Mouse (Mus musculus) CH12.LX (cell line): ENCODE data around the gene Hes5. TPM values are rescaled to one million over a fixed set of nuclear protein-coding genes. Genes with fewer than 3 reads are reported as not detected.
A peak's percentile ranks its signal among the peaks of the same experiment; 100 is the strongest.

Source experiments
- DNase-seq: peaks from one replicate; pipeline ENCODE4 v3.0.0-alpha.2; 2013; ENCODE audit errors: extremely low read depth
- H3K27ac ChIP-seq: 2 replicates; pipeline ENCODE4 v1.5.1; 2012; ENCODE audit warnings: low read depth, mild to moderate bottlenecking, control low read depth, moderate library complexity; ENCODE audit not compliant: insufficient read depth
- H3K27me3 ChIP-seq: replicated peaks from 2 replicates; pipeline ENCODE3; 2012; ENCODE audit warnings: inconsistent platforms
- H3K36me3 ChIP-seq, 2 experiments: replicated peaks in 1 of 2; 2 replicates each; pipeline versions ENCODE3 to v1.6.1; 2012; ENCODE audit warnings: inconsistent platforms in 1 of 2, low read length in 1 of 2, mild to moderate bottlenecking in 1 of 2, mixed read lengths in 1 of 2, moderate library complexity in 1 of 2; ENCODE audit not compliant: control insufficient read depth in 1 of 2, insufficient read depth in 1 of 2
- H3K4me1 ChIP-seq, 2 experiments: 2 replicates each; pipeline ENCODE4 v1.6.1; 2012; ENCODE audit warnings: inconsistent platforms in 1 of 2, moderate library complexity in 1 of 2; ENCODE audit not compliant: insufficient read depth in 2 of 2, control insufficient read depth in 1 of 2
- H3K4me2 ChIP-seq: 2 replicates; pipeline ENCODE4 v1.6.1; 2012; ENCODE audit warnings: low read depth, mild to moderate bottlenecking, control low read depth; ENCODE audit not compliant: poor library complexity, insufficient read depth, severe bottlenecking
- H3K4me3 ChIP-seq, 3 experiments: fragments of 150-350 bp in 1 of 3; sonication (generic) in 1 of 3; replicated peaks in 1 of 3; 2 replicates each; pipeline versions ENCODE3 to v1.5.1; 2011 to 2012; ENCODE audit warnings: low read depth in 2 of 3, low read length in 2 of 3, mild to moderate bottlenecking in 2 of 3, moderate library complexity in 2 of 3, control low read depth in 1 of 3, improper control_type of control experiment in 1 of 3, inconsistent platforms in 1 of 3, mixed read lengths in 1 of 3; ENCODE audit not compliant: poor library complexity in 1 of 3
- H3K79me2 ChIP-seq: replicated peaks from 2 replicates; pipeline ENCODE4 v1.6.1; 2012; ENCODE audit warnings: mild to moderate bottlenecking, moderate library complexity; ENCODE audit not compliant: control insufficient read depth, poor library complexity, insufficient read depth, severe bottlenecking; ENCODE audit errors: extremely low read depth
- H3K9ac ChIP-seq: 2 replicates; pipeline ENCODE4 v1.6.1; 2012; ENCODE audit warnings: low read depth, mild to moderate bottlenecking, control low read depth, moderate library complexity; ENCODE audit not compliant: insufficient read depth
- H3K9me3 ChIP-seq: replicated peaks from 2 replicates; pipeline ENCODE3; 2012; ENCODE audit warnings: low read length, inconsistent platforms, mixed read lengths
- CHD1 ChIP-seq: IDR thresholded peaks from 2 replicates; pipeline ENCODE4 v1.6.1; 2012; ENCODE audit warnings: low read depth, low read length, improper control_type of control experiment, inconsistent platforms
- CHD2 ChIP-seq: IDR thresholded peaks from 2 replicates; pipeline ENCODE4 v1.6.1; 2011; ENCODE audit warnings: low read length, improper control_type of control experiment
- CTCF ChIP-seq, 2 experiments: IDR thresholded peaks in 1 of 2; conservative IDR thresholded peaks in 1 of 2; 2 replicates each; pipeline ENCODE4 v1.5.1; 2011 to 2012; ENCODE audit warnings: low read depth in 2 of 2, low read length in 2 of 2, improper control_type of control experiment in 1 of 2, inconsistent platforms in 1 of 2, mild to moderate bottlenecking in 1 of 2, moderate library complexity in 1 of 2
- EP300 ChIP-seq: IDR thresholded peaks from 2 replicates; pipeline ENCODE4 v1.6.1; 2011; ENCODE audit warnings: low read length, improper control_type of control experiment
- GABPA ChIP-seq: IDR thresholded peaks from 2 replicates; pipeline ENCODE4 v1.6.1; 2012; ENCODE audit warnings: low read depth, low read length, improper control_type of control experiment, inconsistent platforms; ENCODE audit not compliant: insufficient replicate concordance
- IRF4 ChIP-seq: IDR thresholded peaks from 2 replicates; pipeline ENCODE4 v1.6.1; 2014; ENCODE audit warnings: low read depth, mild to moderate bottlenecking, inconsistent platforms, low read length, improper control_type of control experiment
- JUN ChIP-seq: IDR thresholded peaks from 2 replicates; pipeline ENCODE4 v1.6.1; 2011; ENCODE audit warnings: low read depth, mild to moderate bottlenecking, low read length, improper control_type of control experiment, moderate library complexity; ENCODE audit not compliant: insufficient read depth
- MAFK ChIP-seq: IDR thresholded peaks from 2 replicates; pipeline ENCODE4 v1.6.1; 2011; ENCODE audit warnings: low read length, improper control_type of control experiment; ENCODE audit not compliant: insufficient replicate concordance
- MAX ChIP-seq: IDR thresholded peaks from 2 replicates; pipeline ENCODE4 v1.6.1; 2011; ENCODE audit warnings: low read length, improper control_type of control experiment
- MAZ ChIP-seq: IDR thresholded peaks from 2 replicates; pipeline ENCODE4 v1.6.1; 2012; ENCODE audit warnings: low read depth, mild to moderate bottlenecking, inconsistent platforms, low read length, improper control_type of control experiment, moderate library complexity
- MEF2A ChIP-seq: IDR thresholded peaks from 2 replicates; pipeline ENCODE4 v1.6.1; 2014; ENCODE audit warnings: low read depth, mild to moderate bottlenecking, inconsistent platforms, low read length, improper control_type of control experiment, borderline replicate concordance
- MXI1 ChIP-seq: IDR thresholded peaks from 2 replicates; pipeline ENCODE4 v1.6.1; 2011; ENCODE audit warnings: mild to moderate bottlenecking, low read depth, low read length, improper control_type of control experiment
- MYC ChIP-seq: IDR thresholded peaks from 2 replicates; pipeline ENCODE4 v1.6.1; 2011; ENCODE audit warnings: low read depth, mild to moderate bottlenecking, improper control_type of control experiment, low read length
- NELFE ChIP-seq: IDR thresholded peaks from 2 replicates; pipeline ENCODE4 v1.6.1; 2011; ENCODE audit warnings: low read depth, low read length, improper control_type of control experiment
- NRF1 ChIP-seq: IDR thresholded peaks from 2 replicates; pipeline ENCODE4 v1.6.1; 2014; ENCODE audit warnings: low read depth, mild to moderate bottlenecking, inconsistent platforms, low read length, improper control_type of control experiment, moderate library complexity
- POLR2A ChIP-seq: IDR thresholded peaks from 2 replicates; pipeline ENCODE4 v1.6.1; 2011; ENCODE audit warnings: low read depth, mild to moderate bottlenecking, improper control_type of control experiment, low read length
- POLR2AphosphoS2 ChIP-seq: IDR thresholded peaks from 2 replicates; pipeline ENCODE4 v1.6.1; 2011; ENCODE audit warnings: low read depth, low read length, improper control_type of control experiment
- SIN3A ChIP-seq: IDR thresholded peaks from 2 replicates; pipeline ENCODE4 v1.6.1; 2012; ENCODE audit warnings: low read length, improper control_type of control experiment, inconsistent platforms
- SMC3 ChIP-seq: IDR thresholded peaks from 2 replicates; pipeline ENCODE4 v1.6.1; 2011; ENCODE audit warnings: low read depth, low read length, improper control_type of control experiment
- TBP ChIP-seq: conservative IDR thresholded peaks from 2 replicates; pipeline ENCODE4 v1.6.1; 2011; ENCODE audit warnings: low read depth, low read length, improper control_type of control experiment
- TCF12 ChIP-seq: IDR thresholded peaks from 2 replicates; pipeline ENCODE4 v1.6.1; 2014; ENCODE audit warnings: low read depth, mild to moderate bottlenecking, inconsistent platforms, low read length, improper control_type of control experiment
- UBTF ChIP-seq: IDR thresholded peaks from 2 replicates; pipeline ENCODE4 v1.6.1; 2012; ENCODE audit warnings: low read depth, mild to moderate bottlenecking, inconsistent platforms, low read length, improper control_type of control experiment, moderate library complexity
- USF1 ChIP-seq: IDR thresholded peaks from 2 replicates; pipeline ENCODE4 v1.6.1; 2014; ENCODE audit warnings: low read depth, mild to moderate bottlenecking, inconsistent platforms, low read length, improper control_type of control experiment
- USF2 ChIP-seq: conservative IDR thresholded peaks from 2 replicates; pipeline ENCODE4 v1.6.1; 2011; ENCODE audit warnings: low read depth, low read length, improper control_type of control experiment
- ZC3H11A ChIP-seq: IDR thresholded peaks from 2 replicates; pipeline ENCODE4 v1.6.1; 2012; ENCODE audit warnings: low read depth, mild to moderate bottlenecking, inconsistent platforms, low read length, improper control_type of control experiment
- ZKSCAN1 ChIP-seq: IDR thresholded peaks from 2 replicates; pipeline ENCODE4 v1.6.1; 2012; ENCODE audit warnings: low read depth, inconsistent platforms, low read length, improper control_type of control experiment, borderline replicate concordance
- ZMIZ1 ChIP-seq: IDR thresholded peaks from 2 replicates; pipeline ENCODE4 v1.6.1; 2012; ENCODE audit warnings: low read depth, mild to moderate bottlenecking, inconsistent platforms, low read length, improper control_type of control experiment
- dilution Hi-C: fragments of 300-500 bp; cut with MboI; formaldehyde crosslinking; loops from 2 replicates; pipeline ENCODE4 v1.14.3; 2020; ENCODE audit warnings: low sequenced_read_pairs; ENCODE audit not compliant: extremely low pct_unique_long_range_greater_than_20kb, extremely low pct_ligation_motif_present
- in situ Hi-C: fragments of 300-500 bp; cut with MboI; formaldehyde crosslinking; loops from 3 replicates; pipeline ENCODE4 v1.14.3; 2019; ENCODE audit warnings: low sequenced_read_pairs, low pct_ligation_motif_present, low pct_unique_long_range_greater_than_20kb, mixed read lengths
- polyA plus RNA-seq: library from polyadenylated mRNA; unstranded; fragments of >175 nt; gene quantifications from 2 replicates; pipeline ENCODE4 v1.2.1, GENCODE M21; 2012; ENCODE audit warnings: low read depth; ENCODE audit not compliant: insufficient read length
- total RNA-seq, 2 experiments: library from RNA; depleted of rRNA; stranded (reverse); fragments of 300-350 nt in 1 of 2; fragments of >200 nt in 1 of 2; gene quantifications; 2 replicates each; pipeline ENCODE4 v1.2.3; 2012 to 2014

Hes5 gene
- total and polyA plus RNA-seq, 3 experiments, result 1.7 to 6.8 (median 2.1) TPM

- TF ChIP-seq ZC3H11A (no peak), JUN (no peak), IRF4 (0 out of 2 replicates have a peak, but pooled peaks have one; percentile 36), MXI1 (no peak), POLR2AphosphoS2 (peak; percentile 84; the same call in 1 of the 2 replicates), CHD1 (no peak), USF2 (no peak), CHD2 (no peak), NRF1 (no peak), USF1 (no peak), NELFE (0 out of 2 replicates have a peak, but pooled peaks have one; percentile 28), SIN3A (no peak; the same call in 1 of the 2 replicates), MAFK (no peak), MAZ (0 out of 2 replicates have a peak, but pooled peaks have one; percentile 42), CTCF (conservative IDR thresholded peaks at IDR 0.05 in 1 of 2, IDR thresholded peaks at IDR 0.05 in 1 of 2; ENCODE audit: low read depth in 2 of 2, low read length in 2 of 2) (no peak), ZKSCAN1 (no peak), EP300 (peak; percentile 48; the same call in 1 of the 2 replicates), GABPA (no peak), SMC3 (peak; percentile 9), MYC (peak; percentile 43; the same call in 1 of the 2 replicates), MAX (peak; percentile 36; the same call in 1 of the 2 replicates), POLR2A (peak; percentile 47; the same call in 1 of the 2 replicates), UBTF (no peak; the same call in 1 of the 2 replicates), TCF12 (peak; percentile 66), MEF2A (peak; percentile 57; the same call in 1 of the 2 replicates), ZMIZ1 (peak; percentile 51), TBP (peak; percentile 91)
- dilution Hi-C loops (no loop called here), in situ Hi-C loops (no loop called here)
- no peaks in the 10 kb centered on the region for H3K27me3 ChIP-seq
- peaks cover 14% of the 10 kb centered on the region for H3K9me3 ChIP-seq
- H3K36me3 ChIP-seq, result peaks cover 23 to 32% of the 10 kb centered on the region in 2 experiments
- no peaks in the 10 kb centered on the region for H3K79me2 ChIP-seq
- peak overlapping the region; percentile 24; the same call in 1 of the 2 replicates for H3K9ac ChIP-seq
- peak overlapping the region; percentile 94 for H3K27ac ChIP-seq
- peak; percentile 85 for DNase-seq
- H3K4me1 ChIP-seq, result peaks cover 55 to 75% of the 10 kb centered on the region in 2 experiments
- H3K4me3 ChIP-seq, result no peak overlapping the region
- peak overlapping the region; percentile 74 for H3K4me2 ChIP-seq
Observed at GRCm38 (mm10) chr4:154913845-154914244, 46.9 kb upstream of the Hes5 start.
